Mouse (Mus musculus): Measurements from ENCODE around the gene Hepacam. TPM values are rescaled to one million over a fixed set of nuclear protein-coding genes. Genes with fewer than 3 reads are reported as not detected.

Hepacam gene
- total RNA-seq, 2 experiments from 2014 or later = 0.41 to 0.59 TPM

GRCm38 (mm10) chr9:37383161-37383560 lies 16.0 kb downstream of the Hepacam start:
- DNase-seq (ENCODE audit: low spot score in 2 of 2) = no peak

- peak; percentile 28 to 42 for DNase-seq (ENCODE audit: low spot score in 2 of 2)
Observed at GRCm38 (mm10) chr9:37384284-37385182, 17.4 kb downstream of the Hepacam start.

GRCm38 (mm10) chr9:37390891-37391290 lies 23.7 kb downstream of the Hepacam start:
- no peak for DNase-seq (ENCODE audit: low spot score in 2 of 2)

- no peak for DNase-seq (ENCODE audit: low spot score in 2 of 2)
Observed at GRCm38 (mm10) chr9:37392071-37392470, 24.9 kb downstream of the Hepacam start.

GRCm38 (mm10) chr9:37393482-37394131 lies 26.5 kb downstream of the Hepacam start:
- DNase-seq (ENCODE audit: low spot score in 2 of 2) = no peak

- no peak for DNase-seq (ENCODE audit: low spot score in 2 of 2)
Observed at GRCm38 (mm10) chr9:37400585-37400984, 33.4 kb downstream of the Hepacam start.

GRCm38 (mm10) chr9:37401802-37402201 lies 34.7 kb downstream of the Hepacam start, which contains the start of gene Robo4:
Gene Robo4, plus strand, starts transcription at chr9:37401897.
- DNase-seq (ENCODE audit: low spot score in 2 of 2) = no peak

GRCm38 (mm10) chr9:37402501-37402900 lies 35.4 kb downstream of the Hepacam start:
- DNase-seq (ENCODE audit: low spot score in 2 of 2) = no peak

- DNase-seq (ENCODE audit: low spot score in 2 of 2) = no peak
Observed at GRCm38 (mm10) chr9:37403011-37403410, 35.9 kb downstream of the Hepacam start.

- no peak for DNase-seq (ENCODE audit: low spot score in 2 of 2)
Observed at GRCm38 (mm10) chr9:37406372-37406771, 39.2 kb downstream of the Hepacam start.

- no peak for DNase-seq (ENCODE audit: low spot score in 2 of 2)
Observed at GRCm38 (mm10) chr9:37407850-37408502, 40.8 kb downstream of the Hepacam start.

- DNase-seq (ENCODE audit: low spot score in 2 of 2) = no peak
Observed at GRCm38 (mm10) chr9:37409698-37410445, 42.7 kb downstream of the Hepacam start.

- DNase-seq (ENCODE audit: low spot score in 2 of 2) = no peak
Observed at GRCm38 (mm10) chr9:37412989-37413388, 45.8 kb downstream of the Hepacam start.

- DNase-seq (ENCODE audit: low spot score in 2 of 2) = no peak
Observed at GRCm38 (mm10) chr9:37414666-37415065, 47.5 kb downstream of the Hepacam start.

- DNase-seq (ENCODE audit: low spot score in 2 of 2) = no peak
Observed at GRCm38 (mm10) chr9:37418791-37419190, 51.6 kb downstream of the Hepacam start.

GRCm38 (mm10) chr9:37420676-37421075 lies 53.5 kb downstream of the Hepacam start:
- DNase-seq (ENCODE audit: low spot score in 2 of 2) = peak in 1 of 2 experiments; percentile 78

GRCm38 (mm10) chr9:37421239-37421638 lies 54.1 kb downstream of the Hepacam start:
- no peak for DNase-seq (ENCODE audit: low spot score in 2 of 2)

GRCm38 (mm10) chr9:37429326-37429725 lies 62.2 kb downstream of the Hepacam start:
- DNase-seq (ENCODE audit: low spot score in 2 of 2) = no peak

- DNase-seq (ENCODE audit: low spot score in 2 of 2) = peak; percentile 70 to 89
Observed at GRCm38 (mm10) chr9:37430582-37430981, 63.4 kb downstream of the Hepacam start.

- DNase-seq (ENCODE audit: low spot score in 2 of 2) = peak in 1 of 2 experiments; percentile 51
Observed at GRCm38 (mm10) chr9:37432026-37432666, 65.0 kb downstream of the Hepacam start.
